Mouse (Mus musculus) ES-Bruce4 (cell line): ENCODE measurements around the gene Wdr1. TPM values are rescaled to one million over a fixed set of nuclear protein-coding genes. Genes with fewer than 3 reads are reported as not detected.

ENCODE experiments used
- H3K27ac ChIP-seq: 2 replicates; pipeline ENCODE4 v1.5.1; 2012; ENCODE audit warnings: low read length, inconsistent platforms; ENCODE audit not compliant: insufficient read depth
- H3K27me3 ChIP-seq: 2 replicates; pipeline ENCODE4 v1.6.1; 2012; ENCODE audit warnings: mild to moderate bottlenecking, low read length, inconsistent platforms; ENCODE audit not compliant: control insufficient read depth, poor library complexity, insufficient read depth, severe bottlenecking
- H3K36me3 ChIP-seq: 2 replicates; pipeline ENCODE4 v1.6.1; 2012; ENCODE audit warnings: inconsistent platforms, mild to moderate bottlenecking, low read length, moderate library complexity; ENCODE audit not compliant: control insufficient read depth, poor library complexity, insufficient read depth, severe bottlenecking
- H3K4me1 ChIP-seq: one replicate; pipeline ENCODE4 v1.8.1; 2011; ENCODE audit warnings: low read length; ENCODE audit not compliant: control insufficient read depth, insufficient read depth
- H3K4me3 ChIP-seq: 2 replicates; pipeline ENCODE4 v1.5.1; 2011; ENCODE audit warnings: low read depth, mild to moderate bottlenecking, low read length
- H3K9ac ChIP-seq: 2 replicates; pipeline ENCODE4 v1.6.1; 2012; ENCODE audit warnings: low read depth, mild to moderate bottlenecking, inconsistent platforms; ENCODE audit not compliant: poor library complexity, severe bottlenecking
- H3K9me3 ChIP-seq: replicated peaks from 2 replicates; pipeline ENCODE4 v1.6.1; 2012; ENCODE audit warnings: mild to moderate bottlenecking, low read length, inconsistent platforms; ENCODE audit not compliant: control insufficient read depth, poor library complexity, insufficient read depth, severe bottlenecking
- CTCF ChIP-seq: IDR thresholded peaks from one replicate; pipeline ENCODE4 v1.8.1; 2011; ENCODE audit warnings: low read depth, low read length
- EP300 ChIP-seq: IDR thresholded peaks from 2 replicates; pipeline ENCODE4 v1.6.1; 2011; ENCODE audit warnings: low read depth, low read length; ENCODE audit not compliant: insufficient read depth
- POLR2A ChIP-seq: IDR thresholded peaks from one replicate; pipeline ENCODE4 v1.8.1; 2011; ENCODE audit warnings: low read length; ENCODE audit not compliant: insufficient read depth
- polyA plus RNA-seq: library from polyadenylated mRNA; stranded (reverse); fragments of >200 nt; gene quantifications from 2 replicates; pipeline ENCODE4 v1.2.4, GENCODE M21; 2011; ENCODE audit warnings: low read depth; ENCODE audit not compliant: missing spikeins, insufficient read depth, insufficient read length

Gene Wdr1
- polyA plus RNA-seq, 1 experiment: 79.0 TPM

- Histone ChIP-seq H3K4me3 (no peak overlapping the region), H3K27me3 (no peaks in the 10 kb centered on the region), H3K27ac (no peak overlapping the region), H3K9ac (no peak overlapping the region), H3K36me3 (no peaks in the 10 kb centered on the region), H3K9me3 (no peaks in the 10 kb centered on the region), H3K4me1 (no peaks in the 10 kb centered on the region)
- TF ChIP-seq POLR2A: no peak
- TF ChIP-seq CTCF: no peak
- no peak for TF ChIP-seq EP300
Observed at GRCm38 (mm10) chr5:38498479-38498878, 64.5 kb downstream of the Wdr1 start.

- Histone ChIP-seq H3K9ac (no peak overlapping the region), H3K27ac (no peak overlapping the region), H3K27me3 (no peaks in the 10 kb centered on the region), H3K4me1 (no peaks in the 10 kb centered on the region), H3K36me3 (no peaks in the 10 kb centered on the region), H3K4me3 (no peak overlapping the region), H3K9me3 (no peaks in the 10 kb centered on the region)
- TF ChIP-seq POLR2A (no peak), CTCF (no peak), EP300 (no peak)
Observed at GRCm38 (mm10) chr5:38496491-38497057, 66.4 kb downstream of the Wdr1 start.

GRCm38 (mm10) chr5:38493890-38494289, 69.1 kb downstream of the Wdr1 start:
- Histone ChIP-seq H3K27ac (no peak overlapping the region), H3K36me3 (no peaks in the 10 kb centered on the region), H3K4me3 (no peak overlapping the region), H3K9ac (no peak overlapping the region), H3K27me3 (no peaks in the 10 kb centered on the region), H3K4me1 (no peaks in the 10 kb centered on the region), H3K9me3 (no peaks in the 10 kb centered on the region)
- TF ChIP-seq EP300: no peak
- TF ChIP-seq POLR2A: no peak
- TF ChIP-seq CTCF: no peak

- Histone ChIP-seq H3K36me3 (no peaks in the 10 kb centered on the region), H3K4me3 (no peak overlapping the region), H3K27ac (no peak overlapping the region), H3K27me3 (no peaks in the 10 kb centered on the region), H3K9ac (no peak overlapping the region), H3K9me3 (no peaks in the 10 kb centered on the region), H3K4me1 (peaks cover 5% of the 10 kb centered on the region)
- TF ChIP-seq CTCF (no peak), EP300 (no peak), POLR2A (no peak)
Observed at GRCm38 (mm10) chr5:38491763-38492162, 71.3 kb downstream of the Wdr1 start.

- Histone ChIP-seq H3K27ac (no peak overlapping the region), H3K4me3 (no peak overlapping the region), H3K4me1 (peaks cover 5% of the 10 kb centered on the region), H3K27me3 (no peaks in the 10 kb centered on the region), H3K9ac (no peak overlapping the region), H3K36me3 (no peaks in the 10 kb centered on the region), H3K9me3 (no peaks in the 10 kb centered on the region)
- TF ChIP-seq CTCF (no peak), EP300 (no peak), POLR2A (no peak)
Observed at GRCm38 (mm10) chr5:38489739-38490138, 73.3 kb downstream of the Wdr1 start.

GRCm38 (mm10) chr5:38488673-38489615, 74.1 kb downstream of the Wdr1 start:
- Histone ChIP-seq H3K36me3 (no peaks in the 10 kb centered on the region), H3K27ac (no peak overlapping the region), H3K27me3 (no peaks in the 10 kb centered on the region), H3K4me1 (peaks cover 5% of the 10 kb centered on the region), H3K4me3 (no peak overlapping the region), H3K9ac (no peak overlapping the region), H3K9me3 (no peaks in the 10 kb centered on the region)
- TF ChIP-seq POLR2A (no peak), EP300 (0 out of 2 replicates have a peak, but pooled peaks have one; percentile 10), CTCF (no peak)
